Mouse (Mus musculus) liver, embryonic 14.5 days (tissue): ENCODE results near the gene Siah2. TPM values are rescaled to one million over a fixed set of nuclear protein-coding genes. Genes with fewer than 3 reads are reported as not detected.
A peak's percentile ranks its signal among the peaks of the same experiment; 100 is the strongest.

Experiments
- ATAC-seq: fragments of 200-750 bp; cut with Nextera tagmentation; 2 replicates; pipeline ENCODE4 v1.8.0; 2017; ENCODE audit warnings: moderate number of reproducible peaks, mild to moderate bottlenecking, moderate library complexity; ENCODE audit not compliant: insufficient read depth
- DNase-seq, 3 experiments: peaks; one replicate each; pipeline ENCODE4 v3.0.0-alpha.2; 2012 to 2013; ENCODE audit warnings: low read depth in 3 of 3, low spot score in 3 of 3
- H3K27ac ChIP-seq: fragments of 300-500 bp; sonication (generic); 2 replicates; pipeline ENCODE4 v1.5.1; 2014; ENCODE audit warnings: moderate library complexity, mild to moderate bottlenecking, control low read depth, inconsistent platforms
- H3K27me3 ChIP-seq: fragments of 300-500 bp; sonication (generic); 2 replicates; pipeline ENCODE4 v1.6.1; 2014; ENCODE audit warnings: mild to moderate bottlenecking, low read length, moderate library complexity; ENCODE audit not compliant: control insufficient read depth, insufficient read depth
- H3K36me3 ChIP-seq: fragments of 300-500 bp; sonication (generic); replicated peaks from 2 replicates; pipeline ENCODE4 v1.6.1; 2014; ENCODE audit warnings: low read depth; ENCODE audit not compliant: control insufficient read depth, insufficient read depth
- H3K4me1 ChIP-seq, 2 experiments: fragments of 200-500 bp in 1 of 2; fragments of 300-500 bp in 1 of 2; sonication (generic) in 1 of 2; replicated peaks; 2 replicates each; pipeline ENCODE4 v1.6.1; 2012 to 2014; ENCODE audit warnings: antibody characterized with exemption in 1 of 2, inconsistent platforms in 1 of 2, low read length in 1 of 2; ENCODE audit not compliant: control insufficient read depth in 2 of 2, insufficient read depth in 2 of 2
- H3K4me2 ChIP-seq: fragments of 300-500 bp; sonication (generic); 2 replicates; pipeline ENCODE4 v1.6.1; 2014; ENCODE audit warnings: low read depth, mild to moderate bottlenecking, control low read depth, moderate library complexity
- H3K4me3 ChIP-seq, 2 experiments: fragments of 200-500 bp in 1 of 2; fragments of 300-500 bp in 1 of 2; sonication (generic) in 1 of 2; 2 replicates each; pipeline ENCODE4 v1.5.1; 2012 to 2014; ENCODE audit warnings: low read depth in 2 of 2, low read length in 2 of 2, mild to moderate bottlenecking in 2 of 2, control low read depth in 1 of 2, inconsistent platforms in 1 of 2, moderate library complexity in 1 of 2; ENCODE audit not compliant: insufficient read depth in 1 of 2
- H3K9ac ChIP-seq: fragments of 300-500 bp; sonication (generic); replicated peaks from 2 replicates; pipeline ENCODE4 v1.6.1; 2014; ENCODE audit warnings: mild to moderate bottlenecking, control low read depth, moderate library complexity
- H3K9me3 ChIP-seq: fragments of 300-500 bp; sonication (generic); 2 replicates; pipeline ENCODE4 v1.6.1; 2016; ENCODE audit warnings: low read length, mixed read lengths; ENCODE audit not compliant: control insufficient read depth
- CTCF ChIP-seq: IDR thresholded peaks from 2 replicates; pipeline ENCODE4 v1.5.1; 2016; ENCODE audit warnings: antibody characterized with exemption, low read depth, control low read depth
- EP300 ChIP-seq: IDR thresholded peaks from 2 replicates; pipeline ENCODE4 v1.6.1; 2016; ENCODE audit warnings: antibody characterized with exemption, low read depth
- WGBS: fragments of 180-500 bp; shearing (Covaris S2); extraction: QIAGEN DNeasy Blood & Tissue Kit; methylation state at CpG from one replicate; pipeline ENCODE4 v1.1.7; 2014; ENCODE audit not compliant: insufficient replicate concordance; 5-methylcytosine and 5-hydroxymethylcytosine counted together
- polyA plus RNA-seq, 2 experiments: library from polyadenylated mRNA; depleted of rRNA in 1 of 2; stranded (reverse) in 1 of 2; unstranded in 1 of 2; fragments of >200 nt; fragmentation: Nextera tagmentation in 1 of 2; extraction: Ambion mirVana in 1 of 2; gene quantifications; 2 replicates each; pipeline versions ENCODE4 v1.2.1 to v1.2.3; 2012 to 2014

Gene Siah2
- polyA plus RNA-seq, 2 experiments, result 2.8 to 4.7 TPM

DNA sequence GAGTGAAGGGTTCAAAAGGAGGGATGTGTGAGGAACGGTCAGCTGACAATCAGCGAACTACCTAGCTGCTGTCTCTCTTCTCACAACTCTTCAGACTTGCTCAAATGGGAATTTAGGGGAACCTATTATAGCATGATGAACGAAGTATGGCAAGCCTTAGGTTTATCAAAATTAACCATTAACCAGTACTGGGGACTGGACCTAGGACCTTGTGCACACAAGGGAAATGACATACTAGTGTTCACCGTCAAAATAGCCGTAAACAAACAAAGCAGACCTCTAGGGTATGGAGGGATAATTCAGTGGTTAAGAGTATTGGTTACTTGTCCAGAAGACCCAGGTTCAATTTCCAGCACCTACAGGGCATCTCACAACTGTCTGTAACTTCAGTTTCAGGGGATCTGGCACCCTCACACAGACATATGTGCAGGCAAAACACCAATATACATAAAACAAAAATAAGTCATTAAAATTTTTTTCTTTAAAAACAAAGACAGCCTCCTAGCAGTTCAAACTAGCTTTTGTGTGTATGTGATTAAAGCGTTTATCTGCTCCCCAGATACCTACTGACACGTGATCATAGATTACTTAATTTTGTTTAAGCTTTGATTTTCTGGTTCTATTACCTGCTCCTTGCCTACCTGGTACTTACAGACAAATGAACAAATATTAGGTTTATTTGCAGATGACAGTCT, 11.1 kb downstream of the Siah2 start:
- no peak for DNase-seq
- TF ChIP-seq EP300 (no peak), CTCF (no peak)
- Histone ChIP-seq H3K4me3 (no peak overlapping the region), H3K36me3 (no peaks in the 10 kb centered on the region), H3K9me3 (no peaks in the 10 kb centered on the region), H3K27ac (no peak overlapping the region), H3K27me3 (no peaks in the 10 kb centered on the region), H3K4me2 (peak overlapping the region; percentile 34), H3K4me1 (peaks cover 0 to 9% of the 10 kb centered on the region in 2 experiments; a peak in 2 of 4 replicates), H3K9ac (no peak overlapping the region)
- WGBS, result 65% methylated on average over 7 of the region's 7 CpGs
- ATAC-seq, result peak; percentile 53

DNA sequence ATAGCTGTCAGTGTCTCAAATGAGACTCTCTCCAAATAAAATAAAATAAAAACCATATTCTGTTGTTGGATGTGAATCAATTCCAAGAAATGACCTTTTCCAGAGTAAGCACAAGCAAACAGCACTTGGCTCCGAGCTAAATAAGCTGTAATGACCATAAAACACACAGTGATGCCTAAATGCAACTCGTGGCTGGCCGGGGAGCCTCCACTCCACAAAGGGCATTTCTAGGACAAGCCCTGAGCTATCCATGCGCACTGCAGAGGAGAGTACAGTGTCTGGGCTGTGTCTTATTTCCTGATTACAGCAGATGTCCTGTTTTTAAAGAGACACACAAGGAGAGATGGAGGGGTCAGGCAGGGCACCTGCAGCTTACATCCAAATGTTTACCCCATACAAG, 12.2 kb downstream of the Siah2 start:
- DNase-seq (no peak), ATAC-seq (no peak)
- no peak overlapping the region for H3K27ac ChIP-seq
- WGBS, result 58% methylated on average over 4 of the region's 4 CpGs
- no peaks in the 10 kb centered on the region for H3K9me3 ChIP-seq
- H3K4me3 ChIP-seq, result no peak overlapping the region
- H3K4me1 ChIP-seq, result peaks cover 0 to 9% of the 10 kb centered on the region in 2 experiments; a peak in 1 of 4 replicates
- H3K27me3 ChIP-seq, result no peaks in the 10 kb centered on the region
- no peak for TF ChIP-seq CTCF
- TF ChIP-seq EP300, result no peak
- H3K4me2 ChIP-seq, result peak overlapping the region; percentile 23; the same call in 1 of the 2 replicates
- no peaks in the 10 kb centered on the region for H3K36me3 ChIP-seq
- H3K9ac ChIP-seq, result no peak overlapping the region

DNA sequence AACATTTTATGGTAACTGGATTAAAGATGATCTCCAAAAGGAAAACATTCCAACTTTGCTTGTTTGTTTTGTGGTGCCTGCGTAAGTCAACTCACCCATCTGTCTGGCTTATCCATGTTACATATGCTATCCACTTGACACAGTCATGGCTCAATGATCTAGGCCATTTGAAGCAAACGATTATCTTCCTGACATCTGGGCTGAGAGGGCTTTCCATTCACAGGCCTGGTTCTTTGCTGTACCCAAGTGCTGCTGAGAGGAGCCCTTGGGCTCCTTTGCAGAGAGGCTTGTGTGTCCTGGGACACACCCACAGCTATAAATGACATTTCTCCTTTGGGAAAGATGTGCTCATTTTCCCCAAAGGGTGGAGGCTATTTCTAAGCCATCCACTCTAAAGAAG, 13.3 kb downstream of the Siah2 start:
- no peak for TF ChIP-seq CTCF
- no peak for TF ChIP-seq EP300
- no peaks in the 10 kb centered on the region for H3K27me3 ChIP-seq
- ATAC-seq, result no peak
- no peaks in the 10 kb centered on the region for H3K36me3 ChIP-seq
- H3K9ac ChIP-seq, result no peak overlapping the region
- no peak for DNase-seq
- no peak overlapping the region for H3K27ac ChIP-seq
- no peak overlapping the region for H3K4me3 ChIP-seq
- 64% methylated on average over 2 of the region's 2 CpGs for WGBS
- no peaks in the 10 kb centered on the region for H3K9me3 ChIP-seq
- peaks cover 0 to 9% of the 10 kb centered on the region in 2 experiments; a peak in 1 of 4 replicates for H3K4me1 ChIP-seq
- no peak overlapping the region for H3K4me2 ChIP-seq

DNA sequence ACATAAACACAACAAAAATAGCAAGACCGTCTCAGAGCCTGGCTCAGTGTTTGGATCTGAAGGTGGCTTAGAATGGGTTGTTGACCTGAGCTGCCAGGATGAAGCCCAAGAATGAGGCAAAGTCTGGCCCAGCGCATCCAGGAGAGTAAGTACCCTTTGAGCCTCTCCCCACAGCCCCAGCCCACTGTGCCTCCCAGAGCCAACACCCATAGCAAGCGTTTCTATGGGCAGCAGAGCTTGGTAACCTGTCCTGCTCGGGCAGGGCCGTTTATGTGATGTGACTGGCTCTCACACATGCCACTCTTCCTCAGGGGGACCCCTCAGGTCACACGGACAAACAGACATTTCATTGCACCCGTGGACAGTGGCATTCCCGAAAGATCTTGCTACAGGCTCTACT, 13.8 kb downstream of the Siah2 start:
- Histone ChIP-seq H3K27ac (no peak overlapping the region), H3K27me3 (no peaks in the 10 kb centered on the region), H3K4me1 (peaks cover 0 to 9% of the 10 kb centered on the region in 2 experiments; a peak in 1 of 4 replicates), H3K4me2 (no peak overlapping the region), H3K9ac (no peak overlapping the region), H3K36me3 (no peaks in the 10 kb centered on the region), H3K9me3 (no peaks in the 10 kb centered on the region), H3K4me3 (no peak overlapping the region)
- 62% methylated on average over 8 of the region's 8 CpGs for WGBS
- ATAC-seq, result no peak
- no peak for DNase-seq
- no peak for TF ChIP-seq CTCF
- no peak for TF ChIP-seq EP300

DNA sequence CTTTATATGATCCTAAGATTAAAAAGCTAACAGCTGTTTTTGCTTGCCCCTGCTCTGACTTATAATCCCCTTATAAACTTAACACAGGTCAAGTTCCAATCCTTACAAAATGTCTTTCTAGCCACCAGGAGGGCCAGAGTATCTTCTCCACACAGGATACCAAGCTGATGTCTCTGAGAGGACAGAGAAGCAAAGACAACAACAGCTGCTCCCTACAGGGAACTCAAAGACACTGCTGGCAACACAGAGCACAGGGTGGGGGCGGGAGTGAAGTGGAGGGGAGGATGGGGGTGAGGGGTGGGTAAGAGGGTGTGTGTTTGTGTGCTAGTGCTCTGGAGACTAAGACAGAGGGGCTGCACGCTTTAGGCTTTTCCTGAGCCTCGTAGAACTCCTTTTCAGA, 14.6 kb downstream of the Siah2 start:
- H3K4me2 ChIP-seq, result no peak overlapping the region
- ATAC-seq (no peak), DNase-seq (no peak)
- H3K4me1 ChIP-seq, result peaks cover 0 to 9% of the 10 kb centered on the region in 2 experiments; a peak in 1 of 4 replicates
- TF ChIP-seq CTCF (no peak), EP300 (no peak)
- WGBS, result 69% methylated on average over 3 of the region's 3 CpGs
- H3K27ac ChIP-seq, result no peak overlapping the region
- H3K4me3 ChIP-seq, result no peak overlapping the region
- no peaks in the 10 kb centered on the region for H3K27me3 ChIP-seq
- no peak overlapping the region for H3K9ac ChIP-seq
- no peaks in the 10 kb centered on the region for H3K36me3 ChIP-seq
- no peaks in the 10 kb centered on the region for H3K9me3 ChIP-seq
